Mouse (Mus musculus): ENCODE results near the gene Dip2a. TPM values are rescaled to one million over a fixed set of nuclear protein-coding genes. Genes with fewer than 3 reads are reported as not detected.

Gene Dip2a
- polyA plus RNA-seq, 1 experiment from 2014 or later: 7.2 TPM

DNA sequence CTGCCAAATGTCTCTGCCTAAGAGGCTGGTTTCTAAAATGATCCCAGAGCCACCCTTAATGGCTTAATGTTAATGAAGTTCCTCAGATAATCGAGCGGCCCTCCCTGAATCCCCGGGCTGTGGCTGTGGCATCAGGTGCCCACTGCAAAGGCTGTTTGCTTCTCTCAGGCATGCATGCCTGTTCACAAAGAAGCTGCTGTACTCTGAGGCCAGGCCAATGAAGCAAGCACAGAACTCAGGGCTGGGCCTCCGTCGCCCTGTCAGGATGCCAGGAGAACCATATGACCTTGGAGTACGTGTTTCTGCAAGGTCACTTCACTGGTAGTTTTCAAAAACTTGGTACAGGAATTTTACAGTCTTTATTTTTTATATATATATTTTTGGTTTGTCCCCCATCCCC is 89.5 kb downstream of the Dip2a start:
- Histone ChIP-seq H3K27me3 (replicated peaks; ENCODE audit: insufficient read depth, low read length) (no peaks in the 10 kb centered on the region), H3K4me3 (ENCODE audit: low read depth, low read length) (no peak overlapping the region), H3K27ac (ENCODE audit: low read length) (no peak overlapping the region), H3K9me3 (ENCODE audit: low read length) (no peaks in the 10 kb centered on the region), H3K36me3 (ENCODE audit: insufficient read depth, low read length) (no peaks in the 10 kb centered on the region), H3K9ac (replicated peaks; ENCODE audit: low read depth) (no peak overlapping the region), H3K4me1 (ENCODE audit: insufficient read depth, low read depth, low read length) (peaks cover 11% of the 10 kb centered on the region; the same call in 1 of the 2 replicates), H3K4me2 (replicated peaks; ENCODE audit: low read depth, low read length) (no peak overlapping the region)
- DNase-seq (ENCODE audit: low spot score): no peak
- TF ChIP-seq EP300 (IDR thresholded peaks at IDR 0.05) (no peak), CTCF (IDR thresholded peaks at IDR 0.05) (no peak)
- ATAC-seq: no peak
- 57% methylated on average over 6 of the region's 6 CpGs for WGBS

DNA sequence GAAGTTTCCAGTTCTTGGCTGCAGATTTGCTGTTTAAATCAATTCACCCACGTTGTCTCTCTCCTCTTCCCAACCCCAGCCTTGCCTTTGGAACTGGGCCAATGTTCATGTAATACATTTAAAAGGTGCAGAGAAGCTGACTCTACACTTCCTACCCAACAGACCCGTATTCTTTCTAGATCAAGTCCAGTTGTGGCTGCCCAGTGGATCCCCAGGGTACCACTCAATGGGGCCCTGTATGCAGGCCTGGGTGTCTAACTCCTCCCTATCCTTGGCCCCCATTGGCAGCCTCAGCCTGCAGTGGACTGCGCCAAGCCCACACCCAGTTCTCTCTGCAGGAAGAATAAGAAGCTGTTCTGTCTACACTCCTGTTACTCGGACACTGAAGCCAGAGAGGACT is 91.6 kb downstream of the Dip2a start, which contains the start of gene S100b:
S100b (plus strand) TSS at position 318 of the 400 bp plus-strand sequence.
- Histone ChIP-seq H3K9ac (replicated peaks; ENCODE audit: low read depth) (no peak within 1 kb of the TSS), H3K4me3 (ENCODE audit: low read depth, low read length) (no peak within 1 kb of the TSS), H3K4me1 (ENCODE audit: insufficient read depth, low read depth, low read length) (peaks cover 11% of the 10 kb centered on the region; the same call in 1 of the 2 replicates), H3K36me3 (ENCODE audit: insufficient read depth, low read length) (no peaks in the 10 kb centered on the region), H3K27me3 (replicated peaks; ENCODE audit: insufficient read depth, low read length) (no peaks in the 10 kb centered on the region), H3K27ac (ENCODE audit: low read length) (no peak within 1 kb of the TSS), H3K4me2 (replicated peaks; ENCODE audit: low read depth, low read length) (no peak within 1 kb of the TSS), H3K9me3 (ENCODE audit: low read length) (no peaks in the 10 kb centered on the region)
- WGBS: 17% methylated on average over 4 of the region's 4 CpGs
- TF ChIP-seq EP300 (IDR thresholded peaks at IDR 0.05) (no peak), CTCF (IDR thresholded peaks at IDR 0.05) (no peak)
- ATAC-seq (no peak; the same call in 1 of the 2 replicates), DNase-seq (ENCODE audit: low spot score) (peak; percentile 32)

DNA sequence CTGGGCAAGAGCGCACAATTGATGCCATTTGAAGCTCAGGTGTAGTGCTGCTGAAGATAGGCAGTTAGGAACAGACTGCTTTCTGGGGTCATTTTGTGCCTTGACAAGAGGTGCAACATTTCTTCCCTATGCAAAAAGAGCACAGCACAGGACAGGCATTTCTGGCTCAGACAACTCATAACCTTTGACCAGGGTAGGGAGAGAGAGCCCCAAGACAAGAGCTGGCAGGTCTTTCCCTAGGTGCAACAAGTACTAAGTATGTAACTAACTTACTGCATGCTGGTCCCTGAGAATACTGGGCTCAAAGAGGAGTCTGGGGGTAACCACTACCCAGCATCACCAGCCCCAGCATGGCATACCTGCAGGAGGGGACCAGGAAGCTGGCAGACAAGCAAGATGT is 92.0 kb downstream of the Dip2a start:
- WGBS: 94% methylated on average over 1 of the region's 1 CpGs
- Histone ChIP-seq H3K27ac (ENCODE audit: low read length) (no peak overlapping the region), H3K9me3 (ENCODE audit: low read length) (no peaks in the 10 kb centered on the region), H3K9ac (replicated peaks; ENCODE audit: low read depth) (no peak overlapping the region), H3K4me1 (ENCODE audit: insufficient read depth, low read depth, low read length) (peaks cover 9% of the 10 kb centered on the region; the same call in 1 of the 2 replicates), H3K4me2 (replicated peaks; ENCODE audit: low read depth, low read length) (no peak overlapping the region), H3K4me3 (ENCODE audit: low read depth, low read length) (no peak overlapping the region), H3K27me3 (replicated peaks; ENCODE audit: insufficient read depth, low read length) (no peaks in the 10 kb centered on the region), H3K36me3 (ENCODE audit: insufficient read depth, low read length) (no peaks in the 10 kb centered on the region)
- TF ChIP-seq EP300 (IDR thresholded peaks at IDR 0.05) (no peak), CTCF (IDR thresholded peaks at IDR 0.05) (no peak)
- DNase-seq (ENCODE audit: low spot score): no peak
- ATAC-seq: no peak

DNA sequence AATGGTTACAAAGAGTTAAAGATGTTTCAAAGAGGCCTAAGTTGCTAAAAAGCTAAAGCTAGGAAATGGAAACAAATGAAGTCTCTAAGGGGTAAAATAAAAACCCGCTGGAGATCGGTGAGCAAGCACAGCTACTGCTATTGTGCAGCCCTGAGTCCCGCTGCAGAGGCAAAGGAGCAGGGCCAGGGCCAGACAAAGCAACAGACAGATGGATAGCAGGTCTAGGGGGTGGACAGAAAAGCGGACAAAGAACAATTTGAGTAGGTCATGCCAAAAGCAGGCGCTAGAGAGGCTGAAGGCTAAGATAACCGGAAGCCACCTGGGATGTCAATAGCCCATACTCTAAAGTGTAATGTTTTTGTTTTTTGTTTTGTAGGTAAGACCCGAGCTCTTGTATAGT is 94.2 kb downstream of the Dip2a start:
- no peak for ATAC-seq

DNA sequence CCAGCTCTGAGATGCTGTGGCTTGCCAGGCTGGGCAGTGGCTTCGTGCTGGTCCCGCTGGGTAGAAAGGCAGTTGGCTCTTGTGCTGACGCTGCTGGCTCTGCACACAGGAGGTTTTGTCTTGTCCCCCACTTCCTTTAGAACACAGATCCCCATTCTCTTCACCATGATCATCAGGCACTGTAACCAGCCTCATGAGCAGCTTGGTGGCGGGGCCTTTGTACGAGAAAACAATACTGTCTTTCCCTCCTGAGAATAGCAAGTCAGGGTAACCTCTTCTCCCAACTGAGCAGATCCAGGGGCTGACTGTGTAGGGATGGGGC is 96.5 kb downstream of the Dip2a start:
- Histone ChIP-seq H3K27me3 (replicated peaks; ENCODE audit: insufficient read depth, low read length) (no peaks in the 10 kb centered on the region), H3K27ac (ENCODE audit: low read length) (no peak overlapping the region), H3K9me3 (ENCODE audit: low read length) (no peaks in the 10 kb centered on the region), H3K36me3 (ENCODE audit: insufficient read depth, low read length) (no peaks in the 10 kb centered on the region), H3K4me1 (ENCODE audit: insufficient read depth, low read depth, low read length) (0 out of 2 replicates have a peak, but pooled peaks cover 6% of the 10 kb centered on the region), H3K9ac (replicated peaks; ENCODE audit: low read depth) (no peak overlapping the region), H3K4me3 (ENCODE audit: low read depth, low read length) (no peak overlapping the region), H3K4me2 (replicated peaks; ENCODE audit: low read depth, low read length) (no peak overlapping the region)
- TF ChIP-seq CTCF (IDR thresholded peaks at IDR 0.05) (no peak), EP300 (IDR thresholded peaks at IDR 0.05) (no peak)
- ATAC-seq: no peak
- 87% methylated on average over 5 of the region's 5 CpGs for WGBS
- no peak for DNase-seq (ENCODE audit: low spot score)

More for the DNA sequence above, 94.2 kb downstream of the Dip2a start:
- Histone ChIP-seq H3K4me1 (ENCODE audit: insufficient read depth, low read depth, low read length) (0 out of 2 replicates have a peak, but pooled peaks cover 6% of the 10 kb centered on the region), H3K9ac (replicated peaks; ENCODE audit: low read depth) (no peak overlapping the region), H3K27ac (ENCODE audit: low read length) (no peak overlapping the region), H3K4me2 (replicated peaks; ENCODE audit: low read depth, low read length) (no peak overlapping the region), H3K27me3 (replicated peaks; ENCODE audit: insufficient read depth, low read length) (no peaks in the 10 kb centered on the region), H3K9me3 (ENCODE audit: low read length) (no peaks in the 10 kb centered on the region), H3K36me3 (ENCODE audit: insufficient read depth, low read length) (no peaks in the 10 kb centered on the region), H3K4me3 (ENCODE audit: low read depth, low read length) (no peak overlapping the region)
- TF ChIP-seq EP300 (IDR thresholded peaks at IDR 0.05): no peak
- TF ChIP-seq CTCF (IDR thresholded peaks at IDR 0.05): no peak
- 82% methylated on average over 7 of the region's 7 CpGs for WGBS
- no peak for DNase-seq (ENCODE audit: low spot score)

DNA sequence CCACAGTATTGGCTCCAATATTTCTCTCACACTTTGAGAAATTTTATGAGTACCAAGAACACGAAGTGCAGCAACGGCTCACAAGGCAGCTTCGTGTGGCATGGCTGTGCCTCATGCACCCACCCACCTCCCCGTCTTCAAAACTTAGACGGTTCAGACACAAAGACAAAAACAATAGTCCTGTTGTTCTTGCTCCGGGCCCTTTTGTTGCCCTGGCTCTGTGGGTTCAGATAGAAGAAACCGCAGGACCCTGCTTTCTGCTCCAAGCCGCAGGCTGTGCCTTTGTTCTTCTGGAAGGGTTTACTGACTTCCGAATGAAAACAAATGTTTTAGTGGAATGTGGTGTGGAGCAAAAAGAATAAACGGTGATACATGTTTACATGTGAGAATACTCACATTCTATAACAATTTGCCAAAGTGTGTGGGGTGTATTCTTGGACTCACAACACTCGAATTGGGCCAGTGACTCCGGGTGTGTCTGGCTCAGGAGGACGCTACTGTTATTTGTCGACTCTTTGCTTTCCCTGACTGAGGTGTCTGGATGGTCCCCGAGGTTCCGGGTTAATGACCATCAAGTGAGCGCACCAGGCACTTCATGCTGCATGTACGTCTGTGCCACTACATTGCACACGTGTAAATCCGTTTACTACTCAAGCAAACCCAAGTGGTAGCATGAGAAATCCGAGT is 97.0 kb downstream of the Dip2a start:
- no peak overlapping the region for H3K4me3 ChIP-seq (ENCODE audit: low read depth, low read length)
- no peak overlapping the region for H3K9ac ChIP-seq (replicated peaks; ENCODE audit: low read depth)
- 0 out of 2 replicates have a peak, but pooled peaks cover 1% of the 10 kb centered on the region for H3K4me1 ChIP-seq (ENCODE audit: insufficient read depth, low read depth, low read length)
- no peaks in the 10 kb centered on the region for H3K27me3 ChIP-seq (replicated peaks; ENCODE audit: insufficient read depth, low read length)
- H3K36me3 ChIP-seq (ENCODE audit: insufficient read depth, low read length): no peaks in the 10 kb centered on the region
- H3K27ac ChIP-seq (ENCODE audit: low read length): no peak overlapping the region
- no peak for DNase-seq (ENCODE audit: low spot score)
- H3K4me2 ChIP-seq (replicated peaks; ENCODE audit: low read depth, low read length): no peak overlapping the region
- TF ChIP-seq CTCF (IDR thresholded peaks at IDR 0.05): no peak
- no peak for TF ChIP-seq EP300 (IDR thresholded peaks at IDR 0.05)
- no peaks in the 10 kb centered on the region for H3K9me3 ChIP-seq (ENCODE audit: low read length)
- 49% methylated on average over 21 of the region's 21 CpGs for WGBS
- no peak for ATAC-seq

Measured in lung, postnatal 0 days (tissue).